13 mouse cellular contexts compared by ENCODE assay signal in genomic region chr1:89095642-89096424, GRCm38 (mm10). TPM values are rescaled to one million over a fixed set of nuclear protein-coding genes. Genes with fewer than 3 reads are reported as not detected.
DNase-seq lines count a peak whose midpoint lies in the region; ATAC-seq and TF ChIP-seq lines count a peak whose summit lies in the region.
"Had no signal": no experiment of that assay in that cellular context is flagged by ENCODE, and none has a peak within 500 bp of the region (broad histone marks: within the 10 kb centered on the region; RNA-seq: fewer than 3 reads in every experiment).

No protein-coding gene starts in this region.

- ATAC-seq in midbrain, embryonic 14.5 days (ENCODE audit: low FRiP score, low TSS enrichment), result no peak
- ATAC-seq in hindbrain, embryonic 16.5 days, result peak; percentile 38
- peak; percentile 49; the same call in 1 of the 2 replicates for ATAC-seq in stomach, postnatal 0 days (ENCODE audit: low FRiP score, low TSS enrichment)
- ATAC-seq: Patski had no signal

- H3K4me1 ChIP-seq in heart, embryonic 10.5 days, result peaks cover 55% of the 10 kb centered on the region
- H3K4me1 ChIP-seq in midbrain, embryonic 10.5 days, result peaks cover 57% of the 10 kb centered on the region
- H3K4me1 ChIP-seq in midbrain, embryonic 14.5 days (ENCODE audit: control insufficient read depth, insufficient read depth, low read length), result peaks cover 32% of the 10 kb centered on the region
- H3K4me1 ChIP-seq in hindbrain, embryonic 16.5 days (ENCODE audit: control insufficient read depth, insufficient read depth, low read depth, low read length), result peaks cover 26% of the 10 kb centered on the region
- peaks cover 16% of the 10 kb centered on the region for H3K4me1 ChIP-seq in stomach, postnatal 0 days (replicated peaks; ENCODE audit: control insufficient read depth, insufficient read depth)
- H3K4me1 ChIP-seq in thymus, adult 2 months (replicated peaks; ENCODE audit: control insufficient read depth, insufficient read depth, low read length), result peaks cover 32% of the 10 kb centered on the region

- H3K36me3 ChIP-seq in heart, embryonic 10.5 days, result no peaks in the 10 kb centered on the region
- H3K36me3 ChIP-seq in midbrain, embryonic 10.5 days, result no peaks in the 10 kb centered on the region
- no peaks in the 10 kb centered on the region for H3K36me3 ChIP-seq in midbrain, embryonic 14.5 days (ENCODE audit: control insufficient read depth, insufficient read depth, low read length)
- no peaks in the 10 kb centered on the region for H3K36me3 ChIP-seq in hindbrain, embryonic 16.5 days (ENCODE audit: control insufficient read depth, insufficient read depth, low read length)
- no peaks in the 10 kb centered on the region for H3K36me3 ChIP-seq in stomach, postnatal 0 days (ENCODE audit: control insufficient read depth, insufficient read depth, low read length)
- H3K36me3 ChIP-seq in thymus, adult 2 months (ENCODE audit: control insufficient read depth, insufficient read depth, low read length), result no peaks in the 10 kb centered on the region
- H3K36me3 ChIP-seq: limb, embryonic 15.5 days had no signal

- DNase-seq in heart, embryonic 10.5 days (ENCODE audit: low spot score), result no peak
- no peak for DNase-seq in heart, adult 8-10 months (ENCODE audit: low spot score)
- DNase-seq in midbrain, embryonic 10.5 days (ENCODE audit: low spot score), result no peak
- DNase-seq in midbrain, embryonic 14.5 days, result no peak
- no peak for DNase-seq in stomach, postnatal 0 days (ENCODE audit: low spot score)
- no peak for DNase-seq in thymus, adult 2 months
- DNase-seq in urinary bladder, postnatal 36 days (ENCODE audit: low spot score in 2 of 2), result no peak
- DNase-seq: cerebellum, postnatal 14 days; spleen, adult 18-20 months had no signal

- peak overlapping the region; percentile 76 for H3K27ac ChIP-seq in heart, embryonic 10.5 days
- H3K27ac ChIP-seq in midbrain, embryonic 10.5 days (replicated peaks), result 0 out of 2 replicates have a peak overlapping the region, but pooled peaks have one; percentile 4
- H3K27ac ChIP-seq in midbrain, embryonic 14.5 days (replicated peaks; ENCODE audit: low read depth, low read length), result no peak overlapping the region
- no peak overlapping the region for H3K27ac ChIP-seq in hindbrain, embryonic 16.5 days (ENCODE audit: low read depth, low read length)
- 0 out of 2 replicates have a peak overlapping the region, but pooled peaks have one; percentile 8 for H3K27ac ChIP-seq in stomach, postnatal 0 days (replicated peaks)
- H3K27ac ChIP-seq in thymus, adult 2 months (ENCODE audit: control insufficient read depth, insufficient read depth, low read length), result no peak overlapping the region
- H3K27ac ChIP-seq: limb, embryonic 15.5 days had no signal

- TF ChIP-seq CTCF in stomach, postnatal 0 days (IDR thresholded peaks at IDR 0.05; ENCODE audit: low read depth), result no peak
- no peak for TF ChIP-seq CTCF in thymus, adult 2 months (IDR thresholded peaks at IDR 0.05; ENCODE audit: borderline replicate concordance, control insufficient read depth, extremely low read depth, insufficient read depth, low read length, poor library complexity)

- no peaks in the 10 kb centered on the region for H3K27me3 ChIP-seq in heart, embryonic 10.5 days (ENCODE audit: insufficient read depth, poor library complexity, severe bottlenecking)
- peaks cover 6% of the 10 kb centered on the region; the same call in 1 of the 2 replicates for H3K27me3 ChIP-seq in midbrain, embryonic 10.5 days (ENCODE audit: low read depth, poor library complexity, severe bottlenecking)
- 0 out of 2 replicates have a peak, but pooled peaks cover 4% of the 10 kb centered on the region for H3K27me3 ChIP-seq in midbrain, embryonic 14.5 days (ENCODE audit: control insufficient read depth, insufficient read depth, low read length)
- no peaks in the 10 kb centered on the region for H3K27me3 ChIP-seq in hindbrain, embryonic 16.5 days (replicated peaks; ENCODE audit: control insufficient read depth, insufficient read depth, low read length)
- no peaks in the 10 kb centered on the region for H3K27me3 ChIP-seq in stomach, postnatal 0 days (ENCODE audit: control insufficient read depth, insufficient read depth, low read length)
- no peaks in the 10 kb centered on the region for H3K27me3 ChIP-seq in thymus, adult 2 months (ENCODE audit: control insufficient read depth, insufficient read depth, low read length)
- H3K27me3 ChIP-seq: limb, embryonic 15.5 days; Patski had no signal

- no peak overlapping the region for H3K4me2 ChIP-seq in midbrain, embryonic 14.5 days (ENCODE audit: low read length)
- H3K4me2 ChIP-seq in hindbrain, embryonic 16.5 days (ENCODE audit: low read length), result no peak overlapping the region
- H3K4me2 ChIP-seq in stomach, postnatal 0 days (replicated peaks; ENCODE audit: low read depth), result no peak overlapping the region

- no peaks in the 10 kb centered on the region for H3K9me3 ChIP-seq in heart, embryonic 10.5 days
- no peaks in the 10 kb centered on the region for H3K9me3 ChIP-seq in midbrain, embryonic 10.5 days (replicated peaks)
- H3K9me3 ChIP-seq in midbrain, embryonic 14.5 days (ENCODE audit: control insufficient read depth, low read length), result no peaks in the 10 kb centered on the region
- no peaks in the 10 kb centered on the region for H3K9me3 ChIP-seq in hindbrain, embryonic 16.5 days (ENCODE audit: control insufficient read depth, low read length)
- no peaks in the 10 kb centered on the region for H3K9me3 ChIP-seq in stomach, postnatal 0 days (ENCODE audit: control insufficient read depth, low read length)
- H3K9me3 ChIP-seq: limb, embryonic 15.5 days had no signal

- no peak for TF ChIP-seq POLR2A in thymus, adult 2 months (IDR thresholded peaks at IDR 0.05; ENCODE audit: control insufficient read depth, extremely low read depth, insufficient read depth, low read length, poor library complexity)

- H3K4me3 ChIP-seq in heart, embryonic 10.5 days, result no peak overlapping the region
- no peak overlapping the region for H3K4me3 ChIP-seq in midbrain, embryonic 10.5 days
- H3K4me3 ChIP-seq in midbrain, embryonic 14.5 days (replicated peaks; ENCODE audit: low read depth, low read length), result no peak overlapping the region
- no peak overlapping the region for H3K4me3 ChIP-seq in hindbrain, embryonic 16.5 days (ENCODE audit: low read length)
- no peak overlapping the region for H3K4me3 ChIP-seq in stomach, postnatal 0 days (ENCODE audit: low read depth, low read length)
- no peak overlapping the region for H3K4me3 ChIP-seq in thymus, adult 2 months (ENCODE audit: control insufficient read depth, insufficient read depth, low read length)
- H3K4me3 ChIP-seq: limb, embryonic 15.5 days had no signal

- WGBS in heart, embryonic 10.5 days, result 21% methylated on average over 14 of the region's 14 CpGs
- WGBS in midbrain, embryonic 10.5 days, result 13% methylated on average over 14 of the region's 14 CpGs
- 19% methylated on average over 14 of the region's 14 CpGs for WGBS in midbrain, embryonic 14.5 days
- WGBS in hindbrain, embryonic 16.5 days, result 25% methylated on average over 14 of the region's 14 CpGs
- 56% methylated on average over 14 of the region's 14 CpGs for whole genome bisulfite sequencing in stomach, postnatal 0 days
- 73% methylated on average over 14 of the region's 14 CpGs for WGBS in thymus, adult 2 months

- no peak overlapping the region for H3K9ac ChIP-seq in midbrain, embryonic 14.5 days (replicated peaks; ENCODE audit: low read length)
- H3K9ac ChIP-seq in hindbrain, embryonic 16.5 days (ENCODE audit: low read depth, low read length), result 0 out of 2 replicates have a peak overlapping the region, but pooled peaks have one; percentile 18
- no peak overlapping the region for H3K9ac ChIP-seq in stomach, postnatal 0 days (ENCODE audit: low read length)
- H3K9ac ChIP-seq: limb, embryonic 15.5 days had no signal

- no peak for TF ChIP-seq EP300 in stomach, postnatal 0 days (optimal IDR thresholded peaks at IDR 0.05)

RNA-seq across cellular contexts. Expression of gene Sh3bp4, which starts 25.6 kb away (rescaled TPM):
- polyA plus RNA-seq in heart, embryonic 10.5 days (2016; fragmentation: Nextera tagmentation; extraction: Ambion mirVana), result 23.4 and 28.3 TPM in 2 replicates
- 10 to 100 TPM in 2 of 4 experiments, 1 to 10 TPM in 2; 7.2 to 13.4 (median 9.7) TPM for total RNA-seq in heart, adult 8-10 months (2022)
- polyA plus RNA-seq in midbrain, embryonic 10.5 days (2016; fragmentation: Nextera tagmentation; extraction: Ambion mirVana), result 23.8 and 25.1 TPM in 2 replicates
- 9.7 and 10.6 TPM in 2 replicates for polyA plus RNA-seq in midbrain, embryonic 14.5 days (2014; fragmentation: Nextera tagmentation; extraction: Ambion mirVana)
- polyA plus RNA-seq in hindbrain, embryonic 16.5 days (2015; fragmentation: Nextera tagmentation; extraction: Ambion mirVana), result 13.7 and 17.0 TPM in 2 replicates
- polyA plus RNA-seq in stomach, postnatal 0 days (2015; fragmentation: Nextera tagmentation; extraction: Ambion mirVana), result 7.6 and 8.0 TPM in 2 replicates
- 8.8 and 9.1 TPM in 2 replicates for polyA plus RNA-seq in thymus, adult 2 months (2012; rRNA removed)
- total RNA-seq: neutrophil, adult 5-6 weeks had no signal

Comparison
In these comparisons a context has a peak if more than half of its experiments do, and no peak if none do; other contexts are left out.
1. H3K27ac ChIP-seq: peak in heart, embryonic 10.5 days (single experiment), midbrain, embryonic 10.5 days (single experiment) and stomach, postnatal 0 days (single experiment); none in midbrain, embryonic 14.5 days (single experiment), hindbrain, embryonic 16.5 days (single experiment) and thymus, adult 2 months (single experiment).